Mouse (Mus musculus): ENCODE measurements around the gene Thap7.
"Not testable (repeated sequence)": the region's sequence is repeated elsewhere in the genome, so short reads cannot be mapped to it uniquely, and the experiment has no call there.

Gene Thap7

DNA sequence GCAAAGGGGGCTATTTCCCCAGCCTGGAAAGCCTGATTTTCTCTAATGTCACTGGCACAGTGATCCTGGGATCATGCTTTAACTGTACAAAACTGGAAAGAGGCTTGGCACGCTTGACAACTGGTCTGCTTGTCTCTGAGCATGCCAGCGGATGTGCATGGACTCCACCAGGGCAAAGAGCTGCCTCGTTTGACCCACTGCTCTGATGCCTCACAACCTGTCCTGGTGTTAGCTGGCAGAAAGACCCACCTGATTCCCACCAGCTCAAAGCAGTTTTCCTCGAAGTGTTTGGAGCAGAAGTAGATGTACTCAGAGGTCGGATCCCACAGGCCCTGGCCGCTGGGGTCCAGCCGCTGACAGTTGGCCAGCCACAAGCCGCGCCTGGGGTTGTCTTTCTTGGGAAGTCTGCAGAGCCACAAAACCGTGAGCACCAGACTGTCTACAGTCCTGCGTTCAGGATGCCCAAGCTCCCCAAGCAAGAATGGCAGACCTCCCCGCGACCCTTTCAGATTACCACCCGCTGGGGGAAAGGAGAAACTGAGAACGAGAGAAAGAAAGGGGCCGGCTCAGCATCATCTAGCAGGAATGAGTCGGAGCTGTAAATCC, 852 bp downstream of the Thap7 start:
- no peak for DNase-seq

DNA sequence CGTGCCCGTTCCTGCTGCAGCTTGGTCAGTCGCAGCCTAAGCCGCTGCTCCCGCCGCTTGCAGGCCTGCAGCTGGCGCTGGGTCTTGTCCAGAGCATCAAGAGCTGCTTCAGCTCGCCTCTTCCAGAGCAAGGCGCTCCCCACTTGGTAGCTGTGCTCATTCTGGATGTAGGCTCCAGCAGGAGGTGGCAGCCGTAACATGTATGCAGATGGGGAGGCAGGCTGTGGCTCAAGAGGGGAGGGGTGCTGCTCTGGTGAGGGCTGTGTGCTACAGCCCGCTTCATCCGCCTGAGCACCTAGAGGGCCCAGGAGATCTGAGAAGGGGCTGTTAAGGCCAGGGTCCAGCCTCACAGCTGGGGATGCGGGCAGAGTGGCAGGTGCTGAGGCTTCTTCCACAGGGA, 2.7 kb downstream of the Thap7 start:
- DNase-seq = no peak

DNA sequence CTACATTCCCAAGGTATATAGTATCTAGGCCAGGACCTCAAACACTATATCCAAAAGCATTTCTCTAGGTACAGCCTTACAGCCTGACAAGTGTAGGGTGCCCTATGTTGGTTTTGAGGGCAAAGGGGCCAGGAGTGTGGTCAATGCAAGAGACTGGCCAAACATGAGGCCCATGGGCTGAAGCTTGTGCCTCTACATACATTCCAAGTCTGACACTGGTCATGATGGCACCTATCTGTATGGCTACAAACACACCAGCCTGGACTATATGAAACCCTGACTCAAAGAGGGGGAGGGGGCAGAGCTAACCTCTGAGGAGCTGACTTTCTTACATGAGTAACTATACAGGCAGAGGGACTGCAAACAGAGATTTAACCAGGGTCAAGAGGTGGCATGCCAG, 3.3 kb downstream of the Thap7 start:
- no peak for DNase-seq

DNA sequence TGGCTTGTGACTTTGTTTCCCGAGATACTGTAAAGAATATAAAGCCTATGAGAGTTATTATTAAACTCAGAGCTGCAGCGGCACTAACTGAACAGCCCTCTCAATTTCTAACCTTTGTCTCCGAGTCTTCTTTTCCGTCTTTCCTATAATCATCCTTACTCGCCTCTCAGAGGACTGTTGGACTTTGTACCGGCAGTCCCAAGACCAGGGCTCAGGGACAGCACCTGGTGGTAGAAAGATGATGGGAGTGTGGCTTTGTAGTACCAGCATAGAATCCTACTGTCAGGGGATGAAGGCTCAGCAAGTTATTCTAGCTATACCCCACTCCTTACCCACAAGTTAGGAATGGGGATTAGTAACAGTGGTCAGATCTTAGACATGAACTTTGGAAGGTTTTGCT, 4.7 kb downstream of the Thap7 start:
- no peak for DNase-seq

DNA sequence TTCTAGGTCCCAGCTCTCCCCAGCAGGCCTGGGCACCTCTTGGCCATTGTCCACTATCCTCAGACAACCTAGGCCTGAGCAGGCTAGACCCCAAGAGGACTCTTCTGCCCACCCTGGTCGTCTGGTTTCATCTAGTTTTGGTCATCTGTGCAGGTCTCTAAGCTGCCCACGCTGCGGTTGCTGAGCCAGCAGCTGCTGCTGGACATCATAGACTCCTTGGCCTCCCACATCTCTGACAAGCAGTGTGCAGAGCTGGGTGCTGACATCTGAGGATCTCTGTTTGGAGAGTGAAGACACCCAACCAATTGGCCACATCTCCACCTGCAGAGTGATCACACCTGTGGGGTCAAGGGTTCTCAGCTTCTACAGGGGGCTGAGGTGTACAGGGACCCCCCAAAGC, 5.4 kb downstream of the Thap7 start:
- no peak for DNase-seq

DNA sequence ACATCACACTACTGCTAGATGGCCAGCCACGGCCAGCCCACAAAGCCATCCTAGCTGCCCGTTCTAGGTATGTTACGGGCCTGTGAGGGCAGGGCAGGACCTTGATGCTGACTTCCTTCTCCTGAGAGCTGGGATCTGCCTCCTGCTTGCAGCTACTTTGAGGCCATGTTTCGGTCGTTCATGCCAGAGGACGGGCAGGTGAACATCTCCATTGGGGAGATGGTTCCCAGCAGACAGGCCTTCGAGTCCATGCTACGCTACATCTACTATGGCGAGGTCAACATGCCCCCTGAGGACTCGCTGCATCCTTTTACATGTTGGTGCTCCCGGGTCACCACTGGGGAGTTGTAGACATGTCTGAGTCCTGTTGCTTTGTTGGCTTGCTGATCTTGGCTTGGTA, 6.8 kb downstream of the Thap7 start:
- no peak for DNase-seq

DNA sequence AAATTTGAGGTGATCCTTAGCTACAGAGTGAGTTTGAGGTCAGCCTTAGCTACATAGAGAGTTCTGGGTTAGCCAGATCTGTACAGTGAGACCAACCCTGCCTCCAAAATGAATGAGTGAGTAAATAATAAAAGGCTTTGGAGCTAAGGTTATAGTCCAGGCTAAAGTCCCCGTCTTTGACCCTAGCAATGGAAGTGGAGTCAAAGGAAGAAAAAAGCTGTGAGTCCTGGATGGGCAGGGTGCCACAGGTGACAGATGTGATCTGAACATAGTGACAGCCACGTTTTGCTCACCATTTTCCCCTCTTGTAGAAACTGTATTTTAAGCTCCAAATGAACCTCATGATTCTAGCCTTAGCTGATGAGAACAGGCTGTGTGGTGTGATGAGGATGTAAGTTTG, 12.0 kb downstream of the Thap7 start:
- no peak for DNase-seq

DNA sequence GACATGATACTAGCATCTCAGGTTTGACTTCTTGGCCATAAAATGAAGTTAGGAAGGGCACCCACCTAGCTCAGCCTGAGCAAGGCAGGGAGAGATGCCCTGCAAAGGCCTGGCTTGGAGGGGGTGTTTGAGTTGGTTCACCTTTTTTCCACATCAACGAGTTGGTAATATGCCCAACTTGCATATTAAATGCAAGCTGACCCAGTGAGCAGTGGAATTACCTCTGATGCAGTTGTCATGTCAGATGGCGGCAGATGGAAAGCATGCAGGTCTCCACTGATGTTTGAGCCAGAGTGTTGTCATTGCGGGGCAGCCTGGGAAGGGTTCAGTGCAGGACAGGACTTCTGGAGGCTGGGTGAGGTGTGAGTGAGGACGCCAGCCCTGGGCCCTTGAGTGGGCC, 19.5 kb downstream of the Thap7 start:
- DNase-seq = no peak

DNA sequence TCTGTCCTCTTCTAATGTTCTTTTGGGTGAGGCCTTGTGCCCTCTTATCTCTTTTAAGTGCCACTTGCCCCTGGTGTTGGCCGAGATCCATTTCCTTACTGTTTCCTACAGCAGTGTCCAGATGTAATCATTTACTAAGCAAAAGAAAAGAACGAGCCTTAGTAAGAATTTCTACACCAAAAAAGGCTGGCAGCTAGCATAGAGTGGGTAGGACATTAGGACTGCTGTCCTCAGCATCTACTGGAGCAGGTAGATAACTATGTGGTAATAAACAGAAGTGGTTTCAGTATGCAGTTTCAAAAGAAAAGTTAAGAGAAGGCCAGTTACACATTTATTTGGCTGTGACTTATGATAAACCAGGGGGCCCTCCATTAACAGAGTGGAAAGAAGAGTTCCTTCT, 20.2 kb downstream of the Thap7 start:
- no peak for DNase-seq

DNA sequence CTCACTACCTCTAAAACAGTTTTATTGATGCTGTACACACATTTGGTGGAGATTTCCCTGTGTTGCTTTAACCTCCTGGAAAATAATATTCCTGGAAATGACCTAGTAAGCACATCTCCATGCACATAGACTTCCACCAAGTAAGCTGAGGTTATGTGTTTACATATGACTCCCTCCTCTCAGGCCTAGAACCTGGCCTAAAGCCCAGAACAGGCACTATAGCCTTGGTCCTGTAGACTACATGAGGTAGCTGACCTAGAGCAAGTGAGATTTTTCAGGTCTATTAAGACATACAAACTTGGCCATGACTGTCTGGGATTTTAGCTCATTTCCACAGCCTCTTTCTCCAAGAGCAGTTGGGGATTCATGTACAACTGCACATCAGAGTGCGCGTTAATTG, 20.8 kb downstream of the Thap7 start:
- DNase-seq = no peak

DNA sequence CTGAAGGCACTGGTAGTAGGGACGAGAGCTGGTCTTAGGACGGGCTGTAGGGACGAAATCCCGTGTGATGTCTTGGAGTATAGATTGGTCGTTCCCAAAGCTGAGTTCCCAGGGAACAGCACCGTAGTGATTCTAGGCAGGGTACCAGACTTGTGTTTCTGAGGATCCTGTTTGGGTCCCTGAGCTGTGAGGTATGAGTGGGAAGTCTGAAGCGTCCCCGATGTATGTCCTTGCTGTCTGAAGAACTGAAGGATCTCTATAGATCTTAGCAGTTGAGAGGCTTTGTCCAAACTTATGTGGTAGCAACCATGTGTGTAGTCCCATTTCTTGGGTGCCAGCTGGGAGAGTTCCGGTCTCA, 21.7 kb downstream of the Thap7 start:
- DNase-seq = no peak

DNA sequence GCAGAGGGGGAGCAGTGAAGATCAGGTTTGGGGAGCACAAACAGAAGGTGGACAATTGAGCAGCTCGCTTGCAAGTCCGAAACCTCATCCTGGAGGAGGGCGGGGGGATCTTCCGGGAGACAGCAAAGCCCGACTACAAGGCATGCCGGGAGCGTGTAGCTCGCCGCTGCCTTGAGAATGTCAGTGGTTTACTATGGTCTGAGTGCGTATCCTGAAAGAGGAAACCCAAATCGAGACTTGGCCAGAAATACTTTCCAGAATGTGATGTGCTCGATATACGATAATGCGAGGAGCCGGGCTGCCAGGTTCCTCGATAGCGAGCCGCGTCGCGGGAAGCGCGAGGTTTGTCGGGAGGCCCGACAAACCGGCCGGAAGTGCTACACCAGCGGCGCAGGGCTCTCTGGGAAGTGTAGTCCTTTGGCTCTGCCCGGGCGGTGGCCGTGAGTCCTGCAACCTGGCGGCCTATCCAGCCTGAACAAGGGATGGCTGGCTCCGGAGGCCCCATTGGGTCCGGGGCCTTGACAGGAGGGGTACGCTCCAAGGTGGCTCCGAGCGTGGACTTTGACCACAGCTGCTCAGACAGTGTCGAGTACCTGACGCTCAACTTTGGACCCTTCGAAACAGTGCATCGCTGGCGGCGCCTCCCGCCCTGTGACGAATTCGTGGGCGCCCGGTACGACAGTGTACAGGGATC, 22.2 kb downstream of the Thap7 start, which contains the start of gene Lztr1:
Lztr1 (plus strand) TSS at position 143 of the 694 bp plus-strand sequence.
- peak; percentile 92 for DNase-seq

DNA sequence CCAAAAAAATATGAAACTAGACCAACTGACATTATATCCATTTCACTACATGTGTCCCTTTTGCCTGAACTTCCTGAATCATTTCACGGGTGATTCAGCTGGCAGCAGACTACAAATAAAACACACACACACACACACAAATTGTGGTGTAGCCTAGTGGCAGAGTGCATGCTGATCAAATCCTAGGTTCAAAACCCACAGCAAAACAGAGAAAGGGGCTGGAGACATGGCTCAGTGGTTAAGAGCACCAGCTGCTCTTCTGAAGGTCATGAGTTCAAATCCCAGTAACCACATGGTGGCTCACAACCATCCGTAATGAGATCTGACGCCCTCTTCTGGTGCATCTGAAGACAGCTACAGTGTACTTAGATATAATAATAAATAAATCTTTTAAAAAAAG, 22.9 kb downstream of the Thap7 start:
- DNase-seq = not testable (repeated sequence)

DNA sequence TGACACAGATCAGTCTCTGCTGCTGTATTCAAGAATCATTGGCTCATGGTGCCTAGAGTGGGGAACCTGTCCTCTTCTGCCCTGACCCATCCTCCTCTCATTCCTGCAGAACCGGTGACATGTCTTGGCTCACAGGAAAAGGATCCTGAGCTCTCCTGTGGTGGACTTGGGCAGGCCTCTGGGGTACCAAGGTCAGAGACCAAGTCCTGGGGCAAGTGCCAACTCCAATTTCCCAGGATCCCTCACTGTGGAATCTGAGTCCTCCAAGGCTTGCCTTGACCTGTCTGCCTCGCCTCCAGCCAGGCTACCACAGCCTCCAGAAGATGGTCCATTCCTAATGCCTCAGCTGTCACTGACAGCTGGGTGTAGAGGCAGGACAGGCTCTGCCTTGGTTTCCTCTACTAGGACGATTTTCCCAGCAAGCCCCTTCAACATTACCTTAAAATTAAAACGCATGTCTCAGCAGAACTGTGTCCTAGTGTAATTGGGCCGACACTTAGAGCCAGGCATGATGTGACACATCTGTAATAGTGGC, 23.9 kb downstream of the Thap7 start:
- no peak for DNase-seq

DNA sequence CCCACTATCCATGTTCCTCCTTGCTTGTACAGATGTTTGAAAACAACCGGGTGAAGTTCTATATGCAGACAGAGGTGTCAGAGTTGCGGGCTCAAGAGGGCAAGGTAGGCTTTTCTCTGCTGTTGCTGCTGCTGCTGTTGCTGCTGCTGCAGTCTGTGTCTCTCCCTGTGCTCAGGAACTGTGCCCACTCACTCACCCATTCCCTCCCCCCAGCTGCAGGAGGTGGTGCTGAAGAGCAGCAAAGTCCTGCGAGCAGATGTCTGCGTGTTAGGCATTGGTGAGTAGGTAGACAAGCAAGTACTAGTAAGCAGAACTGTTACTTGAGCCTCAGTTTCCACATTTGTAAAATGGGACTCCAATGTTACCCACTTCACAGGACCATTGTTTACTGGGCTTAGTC, 28.3 kb downstream of the Thap7 start:
- DNase-seq = no peak

DNA sequence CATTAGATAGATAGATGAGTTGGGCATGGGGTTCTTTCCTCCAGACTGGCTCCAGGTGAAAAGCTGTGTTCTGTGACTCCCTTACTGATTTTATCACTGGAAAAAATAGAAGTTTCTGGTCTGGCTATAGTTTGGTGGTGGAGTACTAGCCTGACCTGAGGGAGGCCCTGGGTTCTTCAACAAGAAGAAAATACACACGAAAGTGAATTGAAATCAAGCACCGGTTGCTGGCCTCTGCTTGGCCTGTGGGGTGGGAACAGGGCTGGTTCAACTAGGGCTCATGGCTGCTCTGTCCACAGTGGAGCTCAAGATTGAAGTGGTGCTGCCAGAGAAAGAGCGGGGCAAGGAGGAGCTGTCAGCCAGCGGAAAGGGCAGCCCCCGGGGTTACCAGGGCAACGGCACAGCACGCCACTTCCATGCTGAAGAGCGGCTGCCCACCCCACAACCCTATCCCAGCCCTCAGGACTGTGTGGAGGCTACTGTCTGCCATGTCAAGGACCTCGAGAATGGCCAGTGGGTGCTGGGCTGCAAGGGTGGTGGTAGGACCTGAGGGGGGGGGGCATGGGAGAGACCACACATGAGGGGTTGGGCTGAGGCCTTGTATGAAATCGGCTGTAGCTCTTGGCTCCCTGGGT, 31.6 kb downstream of the Thap7 start:
- peak; percentile 66 for DNase-seq

DNA sequence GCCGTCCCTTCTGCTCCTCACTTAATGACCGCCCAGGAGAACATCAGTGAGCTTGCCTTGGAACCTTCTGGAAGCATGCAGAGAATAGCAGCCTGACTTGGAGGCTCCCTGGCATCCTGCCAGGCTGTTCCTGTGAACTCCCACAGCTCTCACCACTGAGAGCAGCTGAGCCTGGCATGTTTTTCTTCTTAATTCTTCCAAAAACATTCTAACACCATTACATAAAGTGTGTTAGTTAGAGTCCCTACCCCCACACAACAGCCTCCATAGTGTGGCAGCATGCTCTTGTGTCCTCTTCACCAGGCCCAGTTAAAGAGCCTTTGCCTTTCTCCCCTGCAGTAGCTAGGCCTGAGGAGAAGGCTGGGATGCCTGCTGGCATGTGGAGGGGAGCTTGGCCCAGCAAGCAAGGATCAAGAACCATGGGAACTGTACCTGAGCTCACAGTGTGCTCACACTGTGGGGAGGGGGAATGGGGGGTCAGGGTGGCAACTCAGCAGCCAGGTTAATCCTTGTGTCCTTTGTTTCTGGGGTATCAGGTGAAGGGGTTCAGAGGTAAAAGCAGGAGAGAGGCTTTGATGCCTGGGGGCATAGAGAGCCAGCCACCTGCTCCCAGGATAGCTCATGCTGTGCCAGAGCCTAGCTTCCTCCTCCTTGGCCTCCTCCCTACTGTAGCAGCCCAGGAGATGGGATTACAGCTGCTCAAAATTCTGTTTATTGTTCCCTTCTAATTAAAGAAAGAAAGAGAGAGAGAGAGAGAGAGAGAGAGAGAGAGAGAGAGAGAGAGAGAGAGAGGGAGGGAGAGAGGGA, 34.2 kb downstream of the Thap7 start:
- DNase-seq = peak; percentile 63

DNA sequence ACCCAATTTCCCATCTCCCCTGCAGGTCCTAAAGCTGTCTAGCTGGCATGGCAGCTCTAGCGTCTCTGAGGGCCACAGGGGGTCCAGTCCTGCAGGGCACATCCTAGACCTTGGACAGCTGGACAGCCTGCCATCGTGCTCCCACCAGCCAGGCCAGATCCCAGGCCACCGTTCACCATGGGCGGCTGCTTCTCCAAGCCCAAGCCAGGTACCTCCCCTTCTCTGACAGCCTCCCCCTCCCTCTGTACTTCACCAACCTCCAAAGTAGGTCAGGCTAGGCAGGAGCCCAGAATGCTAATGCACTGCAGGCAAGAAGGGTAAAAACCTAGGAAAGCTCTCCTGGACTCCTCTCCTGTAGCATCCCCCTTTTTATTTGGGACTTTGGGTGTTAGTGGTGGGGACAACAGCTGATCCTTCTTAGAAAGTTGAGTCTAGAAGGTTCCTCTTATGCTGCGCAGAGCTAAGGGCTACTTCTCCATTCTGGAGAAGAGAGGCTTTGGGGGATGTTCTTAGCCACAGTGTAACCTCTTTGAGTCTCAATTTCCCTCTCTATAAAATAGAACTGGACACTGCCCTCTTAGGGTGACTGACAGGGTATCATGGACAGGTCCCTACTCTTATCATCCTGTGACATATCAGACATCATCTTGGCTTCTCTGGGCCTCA, 38.9 kb downstream of the Thap7 start:
- peak; percentile 45 for DNase-seq

DNA sequence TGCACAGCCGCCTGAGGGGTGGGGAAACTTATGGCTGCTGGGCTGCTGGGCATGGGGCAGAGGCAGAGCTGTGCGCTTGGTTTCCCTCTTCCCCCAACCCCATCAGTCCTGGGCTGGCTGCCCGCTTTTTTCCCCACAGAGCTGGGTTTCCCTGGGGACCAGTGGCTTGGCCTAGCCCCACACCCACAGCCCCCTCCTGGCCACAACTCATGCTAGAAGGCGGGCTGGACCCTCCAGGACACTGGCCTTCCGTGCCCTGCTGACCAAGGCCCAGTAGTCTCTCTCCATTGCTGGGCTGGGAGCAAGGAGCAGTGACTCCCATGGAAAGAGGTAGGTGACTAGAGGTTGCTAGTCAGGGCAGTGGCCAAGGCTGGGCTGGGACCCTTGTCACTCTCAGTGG, 39.8 kb downstream of the Thap7 start:
- DNase-seq = no peak

DNA sequence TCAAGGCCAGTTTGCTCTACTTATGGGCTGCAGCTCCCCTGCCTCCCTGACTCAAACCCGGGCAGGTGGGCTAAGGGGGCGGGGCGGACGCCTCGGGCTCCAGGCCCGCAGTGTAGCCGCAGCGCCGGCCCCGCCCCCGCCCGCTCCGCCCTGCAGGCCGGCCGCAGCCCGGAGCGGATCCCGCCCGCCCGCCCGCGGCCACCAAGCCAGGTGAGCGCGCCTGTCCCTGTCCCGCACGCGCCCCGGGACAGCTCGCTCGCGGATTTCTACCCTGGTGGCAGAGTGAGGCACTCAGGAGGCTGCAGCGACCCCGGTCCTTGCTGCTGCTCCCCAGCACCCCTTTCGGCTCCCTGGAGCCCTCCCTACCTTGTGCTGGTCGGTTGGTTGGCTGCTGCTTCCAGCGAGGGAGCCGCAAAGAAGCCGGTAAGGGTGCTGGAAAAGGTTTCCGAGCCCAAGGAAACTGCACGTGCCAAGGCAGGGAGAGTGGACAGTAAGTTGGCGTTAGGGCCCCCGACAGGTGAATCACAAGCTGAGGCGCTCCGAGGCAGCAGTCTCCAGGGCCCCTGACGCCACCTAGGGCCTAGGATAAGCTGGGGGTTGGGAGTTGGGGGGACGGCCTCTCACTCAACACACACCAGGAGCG, 41.3 kb downstream of the Thap7 start, which contains the start of gene Aifm3:
Aifm3 (plus strand) TSS at position 143 of the 643 bp plus-strand sequence.
- peak; percentile 40 for DNase-seq

DNA sequence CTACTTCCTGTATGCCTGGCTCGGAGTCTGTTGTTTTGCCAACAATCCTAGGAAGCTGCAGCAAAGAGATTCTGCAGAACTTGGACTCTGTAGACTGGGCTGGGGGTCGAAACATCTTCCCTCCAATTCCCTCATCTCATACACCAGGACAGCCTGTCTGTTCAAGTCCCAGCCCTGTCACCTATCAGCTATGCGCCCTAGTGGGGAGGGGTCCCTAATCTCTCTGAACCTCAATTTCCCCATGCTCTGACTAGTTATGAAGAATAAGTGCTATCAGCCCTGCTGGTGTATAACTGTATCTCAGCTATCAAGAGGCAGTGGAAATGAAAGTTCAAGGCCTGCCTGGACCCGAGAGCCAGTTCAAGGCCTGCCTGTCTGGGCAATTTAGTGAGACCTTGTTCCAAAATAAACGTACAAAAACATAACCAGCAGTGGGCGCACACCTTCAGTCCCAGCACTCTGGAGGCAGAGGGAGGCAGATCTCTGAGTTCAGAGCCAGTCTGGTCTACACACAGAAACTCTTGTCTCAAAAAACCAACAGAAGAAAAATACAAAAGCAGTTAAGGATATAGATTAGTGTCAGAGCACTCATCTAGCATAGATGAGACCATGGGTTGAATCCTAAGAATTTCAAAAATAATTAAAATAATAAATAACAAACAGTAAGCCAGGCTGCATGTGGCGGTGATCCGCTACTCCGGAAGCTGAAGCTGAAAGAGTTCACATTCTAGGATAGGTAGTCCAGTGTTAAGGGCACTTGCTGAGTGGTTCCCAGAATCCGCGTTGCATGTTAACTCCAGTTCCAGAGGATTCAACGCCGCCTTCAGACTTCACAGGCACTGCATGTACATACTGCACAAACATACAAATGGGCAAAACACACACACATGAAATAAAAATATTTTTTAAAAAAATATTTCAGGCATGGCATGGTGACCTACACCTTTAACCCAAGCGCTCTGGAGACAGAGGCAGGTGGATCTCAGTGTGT, 42.2 kb downstream of the Thap7 start:
- DNase-seq = no peak
